Mouse (Mus musculus) embryonic facial prominence, embryonic 14.5 days (tissue): ENCODE measurements around the gene Cep41. TPM values are rescaled to one million over a fixed set of nuclear protein-coding genes. Genes with fewer than 3 reads are reported as not detected.
A peak's percentile ranks its signal among the peaks of the same experiment; 100 is the strongest.

Experiments
- ATAC-seq: fragments of 200-750 bp; cut with Nextera tagmentation; 2 replicates; pipeline ENCODE4 v1.8.0; 2017; ENCODE audit warnings: low read depth, moderate number of reproducible peaks, moderate TSS enrichment
- DNase-seq: peaks from one replicate; pipeline ENCODE4 v3.0.0-alpha.2; 2015; ENCODE audit warnings: low spot score
- H3K27ac ChIP-seq: fragments of 300-500 bp; sonication (generic); replicated peaks from 2 replicates; pipeline ENCODE4 v1.5.1; 2014; ENCODE audit warnings: low read depth, mild to moderate bottlenecking, low read length, moderate library complexity
- H3K27me3 ChIP-seq: fragments of 300-500 bp; sonication (generic); replicated peaks from 2 replicates; pipeline ENCODE4 v1.6.1; 2014; ENCODE audit warnings: low read length; ENCODE audit not compliant: control insufficient read depth, insufficient read depth
- H3K36me3 ChIP-seq: fragments of 300-500 bp; sonication (generic); 2 replicates; pipeline ENCODE4 v1.6.1; 2014; ENCODE audit warnings: low read length, mixed read lengths; ENCODE audit not compliant: control insufficient read depth, insufficient read depth
- H3K4me1 ChIP-seq: fragments of 300-500 bp; sonication (generic); 2 replicates; pipeline ENCODE4 v1.6.1; 2014; ENCODE audit warnings: antibody characterized with exemption, low read length; ENCODE audit not compliant: control insufficient read depth, insufficient read depth
- H3K4me2 ChIP-seq: fragments of 300-500 bp; sonication (generic); 2 replicates; pipeline ENCODE4 v1.6.1; 2014; ENCODE audit warnings: low read depth, mild to moderate bottlenecking, low read length, moderate library complexity, mixed read lengths
- H3K4me3 ChIP-seq: fragments of 300-500 bp; sonication (generic); 2 replicates; pipeline ENCODE4 v1.5.1; 2014; ENCODE audit warnings: low read depth, mild to moderate bottlenecking, low read length
- H3K9ac ChIP-seq: fragments of 300-500 bp; sonication (generic); 2 replicates; pipeline ENCODE4 v1.6.1; 2014; ENCODE audit warnings: low read depth, mild to moderate bottlenecking, low read length, moderate library complexity, mixed read lengths
- H3K9me3 ChIP-seq: fragments of 300-500 bp; sonication (generic); 2 replicates; pipeline ENCODE4 v1.6.1; 2016; ENCODE audit warnings: low read length; ENCODE audit not compliant: control insufficient read depth
- WGBS: fragments of 180-500 bp; shearing (Covaris S2); extraction: QIAGEN DNeasy Blood & Tissue Kit; methylation state at CpG from one replicate; pipeline ENCODE4 v1.1.7; 2014; 5-methylcytosine and 5-hydroxymethylcytosine counted together
- polyA plus RNA-seq: library from polyadenylated mRNA; unstranded; fragments of >200 nt; fragmentation: Nextera tagmentation; extraction: Ambion mirVana; gene quantifications from 2 replicates; pipeline ENCODE4 v1.2.1, GENCODE M21; 2014

Gene Cep41
- polyA plus RNA-seq, 1 experiment from 2014 or later = 38.6 TPM

- H3K4me3 ChIP-seq = peak overlapping the region; percentile 11; the same call in 1 of the 2 replicates
- H3K36me3 ChIP-seq = no peaks in the 10 kb centered on the region
- peak overlapping the region; percentile 65; the same call in 1 of the 2 replicates for H3K9ac ChIP-seq
- 19% methylated on average over 14 of the region's 14 CpGs for WGBS
- H3K27me3 ChIP-seq = no peaks in the 10 kb centered on the region
- H3K4me1 ChIP-seq = peaks cover 63% of the 10 kb centered on the region
- DNase-seq (peak; percentile 64), ATAC-seq (0 out of 2 replicates have a peak, but pooled peaks have one; percentile 26)
- peak overlapping the region; percentile 48 for H3K4me2 ChIP-seq
- peak overlapping the region; percentile 98 for H3K27ac ChIP-seq
- H3K9me3 ChIP-seq = no peaks in the 10 kb centered on the region
These were observed 19.6 kb downstream of the Cep41 start for GRCm38 (mm10) chr6:30673764-30674561.

DNA sequence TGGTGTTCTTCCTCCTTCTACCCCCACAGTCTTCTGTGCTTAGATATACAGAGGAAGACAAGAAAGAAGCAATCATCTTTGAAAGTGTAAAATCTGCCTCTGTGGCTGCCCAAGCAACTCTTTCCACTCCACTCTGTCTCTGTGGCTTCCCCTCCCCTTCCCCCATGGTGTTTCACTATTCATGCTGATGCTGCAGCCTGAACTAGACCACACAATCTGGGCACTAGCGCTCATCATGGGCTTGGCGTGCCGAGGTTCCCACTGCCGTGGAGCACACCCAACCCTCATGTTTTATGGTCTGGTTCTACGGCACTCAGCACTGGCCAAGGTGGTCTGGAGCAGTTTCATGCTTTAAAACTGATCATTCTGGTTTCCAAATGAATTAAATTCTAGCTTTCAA lies 21.9 kb downstream of the Cep41 start:
- H3K4me1 ChIP-seq = peaks cover 72% of the 10 kb centered on the region
- H3K4me2 ChIP-seq = no peak overlapping the region
- no peak overlapping the region for H3K4me3 ChIP-seq
- no peaks in the 10 kb centered on the region for H3K9me3 ChIP-seq
- no peaks in the 10 kb centered on the region for H3K36me3 ChIP-seq
- peak; percentile 55 for ATAC-seq
- no peak overlapping the region for H3K9ac ChIP-seq
- 48% methylated on average over 5 of the region's 5 CpGs for whole genome bisulfite sequencing
- peak; percentile 87 for DNase-seq
- H3K27ac ChIP-seq = peak overlapping the region; percentile 98
- no peaks in the 10 kb centered on the region for H3K27me3 ChIP-seq

DNA sequence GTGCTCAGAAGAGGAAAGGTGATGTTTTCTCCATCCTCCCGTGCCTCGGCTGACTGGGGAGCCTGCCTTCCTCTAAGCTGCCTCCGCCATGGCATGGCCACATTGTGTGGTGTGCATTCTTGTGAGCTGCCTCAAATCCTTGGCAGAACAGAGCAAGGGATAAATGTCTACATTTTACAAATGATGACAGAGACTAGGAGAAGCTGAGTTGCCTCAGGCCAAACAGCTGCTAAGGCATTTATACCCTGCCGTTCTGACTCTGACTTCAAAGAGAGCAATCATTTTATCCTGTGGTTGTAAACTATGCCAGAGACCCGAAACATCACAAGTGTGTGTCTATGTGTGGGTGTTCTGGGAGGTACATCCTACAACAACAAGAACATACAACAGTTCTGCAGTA lies 26.0 kb downstream of the Cep41 start:
- H3K27me3 ChIP-seq = no peaks in the 10 kb centered on the region
- H3K36me3 ChIP-seq = no peaks in the 10 kb centered on the region
- DNase-seq (peak; percentile 81), ATAC-seq (peak; percentile 27; the same call in 1 of the 2 replicates)
- peak overlapping the region; percentile 73 for H3K27ac ChIP-seq
- no peak overlapping the region for H3K4me3 ChIP-seq
- peaks cover 64% of the 10 kb centered on the region for H3K4me1 ChIP-seq
- 25% methylated on average over 5 of the region's 5 CpGs for WGBS
- H3K9ac ChIP-seq = no peak overlapping the region
- no peaks in the 10 kb centered on the region for H3K9me3 ChIP-seq
- no peak overlapping the region for H3K4me2 ChIP-seq

DNA sequence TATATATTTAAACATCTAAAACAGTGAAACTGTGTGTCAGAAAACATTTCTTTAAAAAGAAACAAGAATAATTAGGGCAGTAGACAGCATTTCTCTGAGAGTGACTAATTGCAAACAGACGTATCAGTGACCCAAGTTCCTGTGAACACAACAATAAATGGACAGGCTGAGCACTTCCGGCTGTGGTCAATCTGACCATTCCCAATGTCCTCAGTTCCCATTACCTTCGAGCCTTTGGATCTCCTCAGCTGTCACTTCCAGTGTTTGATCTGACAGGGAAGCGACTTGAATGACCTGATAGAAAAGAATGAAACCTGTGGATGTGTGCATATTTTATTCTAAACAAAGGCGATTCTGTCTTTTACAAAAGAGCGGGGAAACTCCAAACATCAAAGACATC lies 27.5 kb downstream of the Cep41 start:
- Histone ChIP-seq H3K4me1 (peaks cover 55% of the 10 kb centered on the region), H3K4me2 (no peak overlapping the region), H3K4me3 (no peak overlapping the region), H3K27ac (peak overlapping the region; percentile 75), H3K9ac (no peak overlapping the region), H3K36me3 (no peaks in the 10 kb centered on the region), H3K27me3 (no peaks in the 10 kb centered on the region), H3K9me3 (no peaks in the 10 kb centered on the region)
- WGBS = 46% methylated on average over 6 of the region's 6 CpGs
- DNase-seq (no peak), ATAC-seq (no peak)

GRCm38 (mm10) chr6:30665296-30665695 lies 28.3 kb downstream of the Cep41 start:
- H3K27ac ChIP-seq = peak overlapping the region; percentile 75
- no peaks in the 10 kb centered on the region for H3K9me3 ChIP-seq
- 28% methylated on average over 4 of the region's 4 CpGs for WGBS
- no peak overlapping the region for H3K4me3 ChIP-seq
- peaks cover 53% of the 10 kb centered on the region for H3K4me1 ChIP-seq
- no peak for ATAC-seq
- H3K27me3 ChIP-seq = no peaks in the 10 kb centered on the region
- no peak for DNase-seq
- no peak overlapping the region for H3K9ac ChIP-seq
- no peak overlapping the region for H3K4me2 ChIP-seq
- H3K36me3 ChIP-seq = no peaks in the 10 kb centered on the region

GRCm38 (mm10) chr6:30664776-30665175 lies 28.8 kb downstream of the Cep41 start:
- Histone ChIP-seq H3K36me3 (no peaks in the 10 kb centered on the region), H3K9ac (no peak overlapping the region), H3K4me2 (no peak overlapping the region), H3K4me3 (no peak overlapping the region), H3K27me3 (no peaks in the 10 kb centered on the region), H3K9me3 (no peaks in the 10 kb centered on the region), H3K4me1 (peaks cover 53% of the 10 kb centered on the region), H3K27ac (peak overlapping the region; percentile 75)
- DNase-seq (no peak), ATAC-seq (no peak)
- 36% methylated on average over 6 of the region's 6 CpGs for WGBS

DNA sequence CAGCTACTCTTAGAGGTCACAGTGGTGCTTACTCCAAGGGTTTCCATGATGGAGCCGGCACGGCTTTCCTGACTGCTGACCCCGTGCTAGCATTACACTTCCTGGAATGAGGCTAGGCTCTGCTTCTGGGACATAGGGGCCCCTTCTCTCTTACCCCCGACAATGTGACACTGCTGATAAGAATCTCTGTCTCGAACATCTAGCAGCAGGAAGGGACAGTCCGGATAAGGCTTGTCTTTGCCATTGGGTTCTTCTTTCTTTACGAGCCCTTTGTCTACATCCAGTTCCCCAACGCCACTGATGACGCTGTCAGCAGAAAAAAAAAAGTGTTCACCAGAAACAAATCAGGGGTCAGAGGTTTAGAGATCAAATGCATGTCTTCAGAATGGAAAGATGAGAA lies 34.9 kb downstream of the Cep41 start:
- H3K27ac ChIP-seq = no peak overlapping the region; the same call in 1 of the 2 replicates
- H3K27me3 ChIP-seq = no peaks in the 10 kb centered on the region
- H3K4me2 ChIP-seq = no peak overlapping the region
- no peaks in the 10 kb centered on the region for H3K9me3 ChIP-seq
- WGBS = 73% methylated on average over 9 of the region's 9 CpGs
- DNase-seq (no peak), ATAC-seq (no peak)
- no peak overlapping the region for H3K9ac ChIP-seq
- no peak overlapping the region for H3K4me3 ChIP-seq
- peaks cover 10% of the 10 kb centered on the region; the same call in 1 of the 2 replicates for H3K36me3 ChIP-seq
- H3K4me1 ChIP-seq = peaks cover 33% of the 10 kb centered on the region

DNA sequence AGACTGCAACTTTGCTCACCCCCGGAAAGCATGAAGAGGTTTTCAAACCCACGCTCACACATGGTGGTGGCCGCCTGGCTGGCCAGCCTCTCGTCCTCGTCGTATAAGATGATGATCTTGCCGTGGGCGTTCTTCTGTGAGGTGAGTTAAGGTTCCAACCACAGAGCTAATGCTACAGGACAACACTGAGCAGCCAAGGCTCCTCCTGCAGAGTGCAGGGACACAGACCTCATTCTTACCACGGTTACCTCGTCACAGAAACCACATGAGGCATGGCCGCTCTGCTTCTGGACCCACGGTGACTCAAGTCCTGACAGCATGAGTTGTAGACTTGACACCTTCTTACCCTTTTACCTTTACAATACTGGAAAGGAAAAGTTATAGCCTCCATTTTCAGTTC lies 36.3 kb downstream of the Cep41 start:
- WGBS = 88% methylated on average over 12 of the region's 12 CpGs
- peaks cover 45% of the 10 kb centered on the region for H3K4me1 ChIP-seq
- H3K27ac ChIP-seq = peak overlapping the region; percentile 23; the same call in 1 of the 2 replicates
- peaks cover 10% of the 10 kb centered on the region; the same call in 1 of the 2 replicates for H3K36me3 ChIP-seq
- no peak overlapping the region for H3K4me2 ChIP-seq
- DNase-seq (no peak), ATAC-seq (no peak)
- no peak overlapping the region for H3K4me3 ChIP-seq
- H3K9ac ChIP-seq = no peak overlapping the region
- no peaks in the 10 kb centered on the region for H3K27me3 ChIP-seq
- H3K9me3 ChIP-seq = no peaks in the 10 kb centered on the region
